Mouse (Mus musculus): ENCODE data around the gene Gm21874. TPM values are rescaled to one million over a fixed set of nuclear protein-coding genes. Genes with fewer than 3 reads are reported as not detected.
"Not testable (repeated sequence)": the region's sequence is repeated elsewhere in the genome, so short reads cannot be mapped to it uniquely, and the experiment has no call there.

Gm21874 gene
- polyA plus RNA-seq (2014; fragmentation: Nextera tagmentation; extraction: Ambion mirVana): not detected in 2 replicates

DNA sequence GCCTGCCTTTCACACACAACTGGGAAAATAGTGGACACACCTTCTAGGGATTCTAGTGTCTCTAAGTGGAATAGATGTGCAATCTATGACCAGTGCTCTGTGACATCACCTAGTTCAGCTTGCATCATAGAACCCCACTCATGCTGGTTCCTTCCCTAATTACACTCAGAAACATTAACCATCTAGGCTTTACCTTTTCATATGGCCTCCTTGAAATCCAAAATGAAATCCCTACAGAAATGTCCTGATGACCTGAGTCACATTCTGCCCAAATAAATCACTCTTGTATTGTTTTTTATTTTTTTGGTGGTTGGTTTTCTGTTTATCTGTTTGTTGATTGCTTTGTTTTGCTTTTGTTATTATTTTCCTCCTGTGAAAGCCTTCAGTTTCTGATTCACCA, at the start of gene Gm21874:
TSS of gene Gm21874 (minus strand) at position 101 of the 400 bp plus-strand sequence.
- not testable (repeated sequence) for ATAC-seq (ENCODE audit: low FRiP score, low TSS enrichment); H3K4me1 ChIP-seq (ENCODE audit: control insufficient read depth, insufficient read depth, low read length); H3K9ac ChIP-seq (ENCODE audit: low read depth, low read length); H3K27me3 ChIP-seq (ENCODE audit: control insufficient read depth, insufficient read depth, low read length); H3K4me2 ChIP-seq (replicated peaks; ENCODE audit: low read depth, low read length); H3K4me3 ChIP-seq (ENCODE audit: low read length); H3K9me3 ChIP-seq (ENCODE audit: control insufficient read depth, low read length); H3K27ac ChIP-seq (ENCODE audit: low read depth, low read length); H3K36me3 ChIP-seq (ENCODE audit: control insufficient read depth, insufficient read depth, low read length)

Other genes starting within 250 kb of the Gm21874 start
- not detected in 2 replicates for gene Gm21721, start 214.0 kb downstream of the Gm21874 start, polyA plus RNA-seq (2014; fragmentation: Nextera tagmentation; extraction: Ambion mirVana)
- gene Gm21812, start 69.0 kb downstream of the Gm21874 start, polyA plus RNA-seq (2014; fragmentation: Nextera tagmentation; extraction: Ambion mirVana): not detected in 2 replicates

Measured in kidney, embryonic 14.5 days (tissue).